Mouse (Mus musculus): ENCODE results near the gene Pgls. TPM values are rescaled to one million over a fixed set of nuclear protein-coding genes. Genes with fewer than 3 reads are reported as not detected.
A peak's percentile ranks its signal among the peaks of the same experiment; 100 is the strongest.

Pgls gene
- polyA plus RNA-seq, 1 experiment from 2014 or later: 189 TPM

DNA sequence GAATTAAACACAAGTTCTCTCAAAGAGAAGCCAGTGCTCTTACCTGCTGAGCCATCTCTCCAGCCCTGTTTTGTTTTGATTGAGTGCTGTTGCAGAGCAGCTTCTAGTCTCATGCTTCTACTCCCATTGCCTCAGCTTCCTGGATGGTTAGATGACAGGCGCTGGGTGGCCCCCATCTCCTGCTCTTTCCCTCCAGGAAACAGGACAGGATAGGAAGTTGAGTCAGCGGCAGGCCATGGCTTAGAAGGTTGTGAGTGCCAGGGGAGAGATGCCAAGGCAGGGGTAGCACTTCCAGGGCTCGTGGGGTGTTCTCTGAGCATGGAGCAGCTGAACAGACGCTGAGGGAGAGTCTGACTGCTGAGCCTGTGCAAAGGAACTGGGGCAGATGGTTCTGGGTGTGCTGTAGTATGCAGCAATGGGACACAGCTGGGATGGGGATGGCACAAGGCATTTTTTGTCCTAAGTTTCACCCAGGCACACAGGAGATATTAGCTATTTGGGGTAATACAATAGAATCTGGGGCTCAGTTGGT lies 14.1 kb upstream of the Pgls start:
- ATAC-seq: no peak

DNA sequence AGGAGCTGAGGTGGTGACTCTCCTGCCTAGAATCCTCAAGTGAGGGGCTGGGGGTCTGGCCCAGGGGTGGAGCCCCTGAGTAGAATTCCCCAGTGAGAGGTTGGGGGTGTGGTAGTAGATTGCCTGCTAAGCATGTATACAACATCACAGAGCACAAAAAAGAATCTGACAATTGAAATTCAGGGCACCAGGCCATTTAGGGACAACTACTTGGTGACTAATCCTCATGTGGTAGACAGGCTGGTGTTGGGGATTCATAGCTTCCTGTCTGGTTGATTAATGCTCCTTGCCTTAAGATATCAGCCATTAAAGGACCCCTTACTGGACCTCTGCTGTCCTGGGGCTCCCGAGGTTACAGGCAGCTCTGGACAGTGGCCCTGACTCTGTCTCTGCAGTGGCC lies 13.0 kb upstream of the Pgls start:
- 65% methylated on average over 1 of the region's 1 CpGs for WGBS
- no peak for ATAC-seq
- Histone ChIP-seq H3K4me1 (replicated peaks; ENCODE audit: control insufficient read depth, insufficient read depth, low read length) (peaks cover 12% of the 10 kb centered on the region; the same call in 1 of the 2 replicates), H3K27me3 (replicated peaks; ENCODE audit: control insufficient read depth, insufficient read depth, low read length) (no peaks in the 10 kb centered on the region), H3K4me3 (replicated peaks; ENCODE audit: low read length) (no peak overlapping the region), H3K4me2 (ENCODE audit: low read length) (no peak overlapping the region), H3K27ac (ENCODE audit: low read length) (no peak overlapping the region), H3K9me3 (ENCODE audit: control insufficient read depth, low read length) (no peaks in the 10 kb centered on the region), H3K9ac (replicated peaks; ENCODE audit: low read depth, low read length) (no peak overlapping the region), H3K36me3 (ENCODE audit: control insufficient read depth, insufficient read depth) (no peaks in the 10 kb centered on the region)

More for the DNA sequence above, 14.1 kb upstream of the Pgls start:
- Histone ChIP-seq H3K9me3 (ENCODE audit: control insufficient read depth, low read length) (no peaks in the 10 kb centered on the region), H3K4me2 (ENCODE audit: low read length) (no peak overlapping the region), H3K27ac (ENCODE audit: low read length) (no peak overlapping the region), H3K36me3 (ENCODE audit: control insufficient read depth, insufficient read depth) (no peaks in the 10 kb centered on the region), H3K27me3 (replicated peaks; ENCODE audit: control insufficient read depth, insufficient read depth, low read length) (no peaks in the 10 kb centered on the region), H3K4me1 (replicated peaks; ENCODE audit: control insufficient read depth, insufficient read depth, low read length) (peaks cover 15% of the 10 kb centered on the region), H3K4me3 (replicated peaks; ENCODE audit: low read length) (no peak overlapping the region), H3K9ac (replicated peaks; ENCODE audit: low read depth, low read length) (no peak overlapping the region)
- 71% methylated on average over 4 of the region's 4 CpGs for WGBS

DNA sequence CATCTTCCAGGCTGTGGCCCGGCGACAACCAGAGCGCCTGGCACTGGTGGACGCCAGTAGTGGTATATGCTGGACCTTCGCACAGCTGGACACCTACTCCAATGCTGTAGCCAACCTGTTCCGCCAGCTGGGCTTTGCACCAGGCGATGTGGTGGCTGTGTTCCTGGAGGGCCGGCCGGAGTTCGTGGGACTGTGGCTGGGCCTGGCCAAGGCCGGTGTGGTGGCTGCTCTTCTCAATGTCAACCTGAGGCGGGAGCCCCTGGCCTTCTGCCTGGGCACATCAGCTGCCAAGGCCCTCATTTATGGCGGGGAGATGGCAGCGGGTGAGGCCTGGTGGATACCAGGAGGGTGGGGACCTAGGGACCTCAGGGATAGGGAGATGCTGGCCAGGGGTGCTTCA lies 12.5 kb upstream of the Pgls start:
- no peaks in the 10 kb centered on the region for H3K27me3 ChIP-seq (replicated peaks; ENCODE audit: control insufficient read depth, insufficient read depth, low read length)
- WGBS: 74% methylated on average over 14 of the region's 14 CpGs
- H3K27ac ChIP-seq (ENCODE audit: low read length): no peak overlapping the region
- H3K9ac ChIP-seq (replicated peaks; ENCODE audit: low read depth, low read length): no peak overlapping the region
- peaks cover 11% of the 10 kb centered on the region; the same call in 1 of the 2 replicates for H3K4me1 ChIP-seq (replicated peaks; ENCODE audit: control insufficient read depth, insufficient read depth, low read length)
- H3K4me3 ChIP-seq (replicated peaks; ENCODE audit: low read length): no peak overlapping the region
- peaks cover 2% of the 10 kb centered on the region for H3K36me3 ChIP-seq (ENCODE audit: control insufficient read depth, insufficient read depth)
- no peaks in the 10 kb centered on the region for H3K9me3 ChIP-seq (ENCODE audit: control insufficient read depth, low read length)
- ATAC-seq: no peak
- H3K4me2 ChIP-seq (ENCODE audit: low read length): no peak overlapping the region

DNA sequence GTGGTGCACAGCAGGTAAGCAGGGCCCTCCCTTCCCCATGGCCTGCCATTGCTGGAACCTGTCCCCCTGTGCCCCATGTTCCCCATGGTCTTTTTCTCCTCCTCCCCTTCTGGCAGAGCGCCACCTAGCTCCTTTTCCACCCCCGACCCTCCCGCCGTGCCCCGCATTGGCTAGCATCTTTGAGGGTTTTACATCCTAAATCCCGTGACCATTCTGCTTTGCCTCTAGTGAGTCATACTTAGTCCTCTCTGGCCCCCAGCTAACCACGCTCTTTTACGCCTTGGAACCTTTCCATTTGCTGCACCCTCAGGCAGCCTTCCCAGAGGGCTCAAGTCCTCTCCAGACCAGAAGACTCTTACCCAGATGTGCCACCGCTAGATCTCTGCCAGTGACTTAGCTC lies 11.8 kb upstream of the Pgls start:
- H3K4me3 ChIP-seq (replicated peaks; ENCODE audit: low read length): no peak overlapping the region
- no peaks in the 10 kb centered on the region for H3K27me3 ChIP-seq (replicated peaks; ENCODE audit: control insufficient read depth, insufficient read depth, low read length)
- H3K4me2 ChIP-seq (ENCODE audit: low read length): no peak overlapping the region
- H3K4me1 ChIP-seq (replicated peaks; ENCODE audit: control insufficient read depth, insufficient read depth, low read length): peaks cover 10% of the 10 kb centered on the region; the same call in 1 of the 2 replicates
- peaks cover 5% of the 10 kb centered on the region for H3K36me3 ChIP-seq (ENCODE audit: control insufficient read depth, insufficient read depth)
- ATAC-seq: peak; percentile 18; the same call in 1 of the 2 replicates
- WGBS: 21% methylated on average over 9 of the region's 9 CpGs
- no peak overlapping the region for H3K9ac ChIP-seq (replicated peaks; ENCODE audit: low read depth, low read length)
- H3K27ac ChIP-seq (ENCODE audit: low read length): no peak overlapping the region
- no peaks in the 10 kb centered on the region for H3K9me3 ChIP-seq (ENCODE audit: control insufficient read depth, low read length)

GRCm38 (mm10) chr8:71586891-71587290 lies 5.1 kb upstream of the Pgls start:
- no peak overlapping the region for H3K4me2 ChIP-seq (ENCODE audit: low read length)
- no peaks in the 10 kb centered on the region for H3K27me3 ChIP-seq (replicated peaks; ENCODE audit: control insufficient read depth, insufficient read depth, low read length)
- 70% methylated on average over 2 of the region's 2 CpGs for WGBS
- H3K9me3 ChIP-seq (ENCODE audit: control insufficient read depth, low read length): no peaks in the 10 kb centered on the region
- H3K4me3 ChIP-seq (replicated peaks; ENCODE audit: low read length): no peak overlapping the region
- H3K9ac ChIP-seq (replicated peaks; ENCODE audit: low read depth, low read length): no peak overlapping the region
- peaks cover 7% of the 10 kb centered on the region for H3K36me3 ChIP-seq (ENCODE audit: control insufficient read depth, insufficient read depth)
- ATAC-seq: peak; percentile 31; the same call in 1 of the 2 replicates
- H3K27ac ChIP-seq (ENCODE audit: low read length): no peak overlapping the region
- peaks cover 9% of the 10 kb centered on the region for H3K4me1 ChIP-seq (replicated peaks; ENCODE audit: control insufficient read depth, insufficient read depth, low read length)

- H3K4me3 ChIP-seq (replicated peaks; ENCODE audit: low read length): no peak overlapping the region
- ATAC-seq: no peak
- no peak overlapping the region for H3K27ac ChIP-seq (ENCODE audit: low read length)
- no peak overlapping the region for H3K9ac ChIP-seq (replicated peaks; ENCODE audit: low read depth, low read length)
- H3K27me3 ChIP-seq (replicated peaks; ENCODE audit: control insufficient read depth, insufficient read depth, low read length): no peaks in the 10 kb centered on the region
- peaks cover 20% of the 10 kb centered on the region for H3K4me1 ChIP-seq (replicated peaks; ENCODE audit: control insufficient read depth, insufficient read depth, low read length)
- no peak overlapping the region for H3K4me2 ChIP-seq (ENCODE audit: low read length)
- H3K36me3 ChIP-seq (ENCODE audit: control insufficient read depth, insufficient read depth): peaks cover 7% of the 10 kb centered on the region
- H3K9me3 ChIP-seq (ENCODE audit: control insufficient read depth, low read length): no peaks in the 10 kb centered on the region
- WGBS: 65% methylated on average over 3 of the region's 3 CpGs
These were observed 3.2 kb upstream of the Pgls start for GRCm38 (mm10) chr8:71588762-71589161.

DNA sequence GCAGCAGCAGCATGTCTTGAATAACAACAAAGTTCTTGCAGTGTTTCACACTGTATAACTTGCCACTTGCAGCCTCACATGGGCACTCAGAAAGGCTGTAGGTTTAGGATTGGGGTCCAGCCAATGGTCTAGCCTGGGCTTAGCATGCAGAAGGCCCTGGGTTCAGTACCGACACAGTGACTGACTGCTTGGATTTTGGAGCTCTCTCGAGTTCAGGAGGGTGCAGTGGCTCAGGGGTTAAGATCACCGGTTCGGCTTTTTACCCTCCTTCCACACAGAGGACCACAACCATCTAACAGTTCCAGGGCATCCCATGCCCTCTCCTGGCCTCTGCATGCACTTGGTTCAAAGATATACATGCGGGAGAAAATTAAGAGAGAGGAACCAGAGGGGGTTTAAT lies 959 bp upstream of the Pgls start:
- peak overlapping the region; percentile 83 for H3K4me3 ChIP-seq (replicated peaks; ENCODE audit: low read length)
- no peaks in the 10 kb centered on the region for H3K9me3 ChIP-seq (ENCODE audit: control insufficient read depth, low read length)
- H3K27ac ChIP-seq (ENCODE audit: low read length): peak overlapping the region; percentile 95
- peak overlapping the region; percentile 91 for H3K9ac ChIP-seq (replicated peaks; ENCODE audit: low read depth, low read length)
- no peaks in the 10 kb centered on the region for H3K27me3 ChIP-seq (replicated peaks; ENCODE audit: control insufficient read depth, insufficient read depth, low read length)
- ATAC-seq: no peak
- H3K4me1 ChIP-seq (replicated peaks; ENCODE audit: control insufficient read depth, insufficient read depth, low read length): peaks cover 26% of the 10 kb centered on the region
- peaks cover 2% of the 10 kb centered on the region; the same call in 1 of the 2 replicates for H3K36me3 ChIP-seq (ENCODE audit: control insufficient read depth, insufficient read depth)
- H3K4me2 ChIP-seq (ENCODE audit: low read length): peak overlapping the region; percentile 93
- WGBS: 30% methylated on average over 5 of the region's 5 CpGs

- Histone ChIP-seq H3K9me3 (ENCODE audit: control insufficient read depth, low read length) (no peaks in the 10 kb centered on the region), H3K4me3 (replicated peaks; ENCODE audit: low read length) (peak overlapping the region; percentile 83), H3K27me3 (replicated peaks; ENCODE audit: control insufficient read depth, insufficient read depth, low read length) (no peaks in the 10 kb centered on the region), H3K4me2 (ENCODE audit: low read length) (peak overlapping the region; percentile 93), H3K27ac (ENCODE audit: low read length) (peak overlapping the region; percentile 95), H3K36me3 (ENCODE audit: control insufficient read depth, insufficient read depth) (no peaks in the 10 kb centered on the region), H3K4me1 (replicated peaks; ENCODE audit: control insufficient read depth, insufficient read depth, low read length) (peaks cover 27% of the 10 kb centered on the region), H3K9ac (replicated peaks; ENCODE audit: low read depth, low read length) (peak overlapping the region; percentile 91)
- WGBS: 4% methylated on average over 60 of the region's 60 CpGs
- ATAC-seq: peak; percentile 72
These were observed 596 bp downstream of the Pgls start for GRCm38 (mm10) chr8:71592374-71593170.

DNA sequence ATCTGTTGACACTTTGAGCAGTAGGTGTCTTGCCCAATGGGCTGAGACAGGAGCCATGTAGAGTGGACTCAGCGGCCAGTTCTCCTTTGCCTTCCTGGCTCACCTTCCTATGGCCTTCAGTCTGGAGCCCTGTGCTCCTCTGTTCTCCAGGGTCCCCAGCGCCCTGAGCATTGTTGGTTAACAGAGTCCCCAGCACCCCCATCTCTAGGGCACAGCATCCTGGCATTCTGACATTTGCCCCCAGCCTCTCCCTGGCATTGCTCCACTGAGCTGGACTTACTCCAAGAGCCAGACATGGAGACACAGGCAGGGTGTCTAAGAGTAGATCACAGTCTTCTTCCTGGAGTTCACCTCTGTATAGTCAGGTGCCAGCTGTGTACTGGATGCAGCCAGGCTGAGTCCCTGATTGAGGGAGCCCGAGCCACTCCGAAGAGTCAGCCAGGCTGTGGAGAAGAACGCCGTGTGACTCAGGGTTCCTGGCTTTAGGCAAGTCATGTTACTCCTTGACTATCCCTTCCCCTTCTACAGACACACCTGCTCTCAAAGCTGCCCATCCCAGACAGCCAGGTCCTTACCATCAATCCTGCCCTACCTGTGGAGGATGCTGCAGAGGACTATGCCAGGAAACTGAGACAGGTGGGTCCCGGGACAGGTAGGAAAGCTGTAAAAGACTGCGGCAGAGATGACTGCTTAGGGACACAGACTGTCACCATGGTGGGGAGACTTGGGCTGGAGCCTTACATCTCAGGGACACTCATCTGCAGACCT lies 1.8 kb downstream of the Pgls start:
- Histone ChIP-seq H3K27ac (ENCODE audit: low read length) (no peak overlapping the region), H3K9me3 (ENCODE audit: control insufficient read depth, low read length) (no peaks in the 10 kb centered on the region), H3K4me2 (ENCODE audit: low read length) (no peak overlapping the region), H3K36me3 (ENCODE audit: control insufficient read depth, insufficient read depth) (no peaks in the 10 kb centered on the region), H3K9ac (replicated peaks; ENCODE audit: low read depth, low read length) (no peak overlapping the region), H3K4me1 (replicated peaks; ENCODE audit: control insufficient read depth, insufficient read depth, low read length) (peaks cover 27% of the 10 kb centered on the region), H3K27me3 (replicated peaks; ENCODE audit: control insufficient read depth, insufficient read depth, low read length) (no peaks in the 10 kb centered on the region), H3K4me3 (replicated peaks; ENCODE audit: low read length) (no peak overlapping the region)
- WGBS: 89% methylated on average over 8 of the region's 8 CpGs
- ATAC-seq: no peak
